Mouse (Mus musculus) cerebellum, adult 9-11 months (tissue): ENCODE measurements around the gene Zfp846.
A peak's percentile ranks its signal among the peaks of the same experiment; 100 is the strongest.
"Not testable (repeated sequence)": the region's sequence is repeated elsewhere in the genome, so short reads cannot be mapped to it uniquely, and the experiment has no call there.

Experiments
- DNase-seq: peaks from one replicate; pipeline ENCODE4 v3.0.0; 2022

Zfp846 gene

DNA sequence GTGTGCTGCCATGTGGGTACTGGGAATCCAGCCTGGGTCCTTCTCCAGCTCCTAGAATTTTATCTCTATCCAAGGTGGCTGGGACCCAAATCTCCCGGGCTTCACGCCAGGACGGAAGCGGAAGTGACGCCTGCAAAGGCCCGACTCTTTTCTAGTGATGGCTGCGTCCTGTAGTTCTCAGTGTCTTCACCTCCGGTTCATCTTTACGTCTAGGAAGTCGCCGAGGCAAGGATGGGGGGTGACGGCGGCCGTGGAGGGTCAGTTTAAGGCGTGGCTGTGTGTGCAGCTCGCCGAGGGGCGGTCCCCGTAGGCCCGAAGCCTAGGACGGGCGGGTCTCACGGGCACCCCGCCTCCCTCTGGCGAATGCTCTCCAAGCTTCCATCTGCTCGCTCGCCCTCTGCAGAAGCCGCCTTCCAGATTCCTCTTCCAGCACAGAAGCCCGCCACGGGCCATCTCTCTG lies at the start of gene Zfp846:
TSS of gene Zfp846 (plus strand) at position 117 of the 460 bp plus-strand sequence.
- DNase-seq, result peak; percentile 100

- DNase-seq, result peak; percentile 35
These were observed 46.7 kb upstream of the Zfp846 start for GRCm38 (mm10) chr9:20534326-20534926.

GRCm38 (mm10) chr9:20536598-20536997 lies 44.5 kb upstream of the Zfp846 start:
- no peak for DNase-seq

GRCm38 (mm10) chr9:20543496-20543895 lies 37.6 kb upstream of the Zfp846 start:
- DNase-seq, result no peak

DNA sequence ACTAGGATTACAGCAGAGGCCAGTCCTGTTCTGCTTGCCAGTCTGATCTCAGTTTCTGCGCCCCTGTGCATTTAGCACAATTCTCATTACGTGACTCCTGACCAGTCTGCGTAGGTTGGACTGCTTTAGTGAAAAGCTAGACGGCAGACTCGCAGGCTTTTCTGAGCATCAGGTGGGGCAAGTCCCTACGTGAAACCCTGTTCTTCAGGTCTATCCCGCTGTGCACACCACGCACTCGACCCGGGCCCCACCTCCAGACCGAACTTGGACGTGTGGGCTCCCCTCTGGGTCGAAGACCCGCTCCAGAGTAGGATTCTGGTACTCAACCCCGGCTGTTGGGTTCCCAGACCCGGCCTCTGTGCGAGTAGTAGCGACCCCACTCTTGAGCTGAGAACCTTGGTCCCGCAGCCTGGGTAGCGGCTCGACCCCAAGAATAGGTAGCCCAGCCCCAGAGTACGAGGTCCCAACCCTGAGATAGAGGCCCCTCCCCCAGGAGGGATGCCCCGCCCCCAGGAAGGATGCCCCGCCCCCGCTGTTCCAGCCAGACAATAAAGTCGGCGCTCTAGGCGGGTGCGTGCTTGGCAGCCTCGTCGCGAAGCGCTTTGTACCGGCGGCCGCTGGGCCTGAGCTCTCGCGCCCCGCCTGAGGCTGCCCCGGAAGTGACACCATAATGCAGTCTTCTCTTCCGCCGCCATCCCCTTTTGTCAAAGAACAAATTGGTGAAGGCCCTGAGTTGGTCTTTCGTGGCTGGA lies 36.8 kb upstream of the Zfp846 start:
- peak; percentile 86 for DNase-seq

DNA sequence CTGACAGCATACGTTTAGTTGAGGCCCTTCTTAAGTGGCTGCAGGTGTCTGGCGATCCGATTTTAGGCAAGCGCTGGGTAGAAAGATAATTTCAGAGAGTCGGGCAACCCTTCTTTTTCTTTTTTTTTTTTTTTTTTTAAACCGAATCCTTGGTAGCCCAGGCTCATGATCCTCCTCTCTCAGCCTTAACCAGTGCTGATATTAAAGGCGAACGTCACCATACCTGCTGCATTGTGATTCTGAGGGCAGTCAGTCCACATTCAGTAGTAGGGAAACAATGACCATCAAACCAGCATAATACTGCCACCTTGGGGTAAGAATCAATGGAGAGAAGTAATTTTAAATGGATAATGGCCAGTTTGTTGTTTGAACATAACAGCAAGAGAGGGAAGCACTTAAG lies 35.9 kb upstream of the Zfp846 start:
- DNase-seq, result peak; percentile 62

DNA sequence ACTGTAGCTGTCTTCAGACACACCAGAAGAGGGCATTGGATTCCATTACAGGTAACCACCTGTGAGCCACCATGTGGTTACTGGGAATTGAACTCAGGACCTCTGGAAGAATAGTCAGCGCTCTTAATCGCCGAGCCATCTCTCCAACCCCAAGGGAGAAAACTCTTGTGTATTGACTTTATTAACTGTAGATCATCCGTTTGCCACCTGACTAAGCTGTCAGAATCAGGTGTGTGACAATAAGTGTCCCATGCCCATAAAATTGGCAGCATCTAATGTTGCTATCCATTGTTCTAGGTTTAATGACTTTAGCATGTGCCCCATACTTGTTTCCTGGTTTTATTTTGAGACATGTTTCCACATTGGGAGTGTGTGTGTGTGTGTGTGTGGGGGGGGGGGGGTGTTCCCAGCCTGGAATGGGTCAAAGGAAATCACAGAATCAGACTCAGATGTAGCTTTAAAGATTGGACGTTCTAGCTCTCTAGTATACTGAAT lies 29.3 kb upstream of the Zfp846 start:
- no peak for DNase-seq

GRCm38 (mm10) chr9:20552698-20553097 lies 28.4 kb upstream of the Zfp846 start:
- no peak for DNase-seq

GRCm38 (mm10) chr9:20562177-20562576 lies 18.9 kb upstream of the Zfp846 start:
- no peak for DNase-seq

DNA sequence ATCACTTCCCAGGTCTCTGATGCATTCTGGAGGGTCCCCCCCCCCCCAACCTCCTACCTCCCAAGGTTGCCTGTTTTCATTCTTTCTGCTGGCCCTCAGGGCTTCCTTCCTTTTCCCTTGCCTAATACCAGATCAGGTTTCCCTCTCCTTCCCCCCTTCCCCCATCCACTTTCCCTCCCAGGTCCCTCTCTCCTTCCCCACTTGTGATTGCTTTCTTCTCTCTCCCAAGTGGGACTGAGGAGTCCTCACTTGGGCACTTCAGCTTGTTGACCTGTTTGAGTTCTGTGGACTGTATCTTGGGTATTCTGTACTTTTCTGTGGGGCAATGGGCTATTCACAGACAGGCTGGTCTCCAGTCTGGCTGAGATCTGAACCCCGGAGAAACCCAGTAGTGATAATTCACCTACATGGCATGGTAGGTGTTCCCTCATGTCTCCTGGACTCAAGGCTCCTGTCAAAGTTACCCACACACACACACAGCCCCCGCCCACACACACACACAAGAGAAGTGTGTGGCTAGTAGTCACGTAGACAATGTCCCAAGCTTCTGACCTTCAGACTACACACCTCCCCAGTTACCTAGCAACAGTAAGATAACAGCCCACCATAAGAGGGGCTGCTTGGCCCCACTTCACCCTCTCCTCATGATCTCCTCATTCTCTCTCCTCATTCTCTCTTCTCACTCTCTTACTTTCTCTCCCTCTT lies 15.6 kb upstream of the Zfp846 start:
- not testable (repeated sequence) for DNase-seq

DNA sequence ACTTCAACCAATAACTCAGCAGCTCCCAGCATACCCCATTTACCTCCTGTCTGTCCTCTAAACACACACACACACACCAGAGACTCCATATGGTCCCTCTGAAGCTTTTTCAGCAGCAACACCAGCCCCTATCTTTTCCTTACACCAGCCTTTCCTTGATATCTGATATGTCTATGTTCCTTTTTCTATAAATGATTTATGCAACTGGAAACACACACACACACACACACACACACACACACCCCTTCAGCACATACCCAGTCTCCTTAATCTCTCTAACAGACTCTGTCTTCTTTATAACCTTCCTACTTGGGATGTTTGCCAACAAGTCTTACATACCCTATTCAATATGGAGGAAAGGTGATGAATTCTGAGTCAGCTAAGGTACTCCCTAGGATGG lies 10.0 kb upstream of the Zfp846 start:
- no peak for DNase-seq

DNA sequence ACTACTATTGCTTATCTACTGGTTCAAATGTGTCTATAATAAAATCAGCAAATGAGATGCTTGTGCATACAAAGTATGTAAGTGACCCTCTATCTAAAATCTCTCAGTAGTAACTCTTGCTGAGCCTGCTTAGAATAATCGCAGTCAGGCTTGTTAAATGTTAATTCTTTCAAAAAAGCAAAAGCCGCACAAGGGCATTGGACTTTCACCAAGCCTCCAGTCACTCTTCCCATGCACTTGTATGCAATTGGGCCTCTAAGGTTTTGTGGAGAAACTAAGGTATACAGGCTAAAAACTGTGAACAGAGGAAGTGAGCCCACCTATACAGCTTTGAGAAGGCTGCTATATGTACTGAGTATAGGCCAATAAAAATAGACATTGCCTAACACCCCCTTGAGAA lies 4.5 kb upstream of the Zfp846 start:
- DNase-seq, result no peak

- no peak for DNase-seq
These were observed 20.2 kb downstream of the Zfp846 start for GRCm38 (mm10) chr9:20601270-20601669.

GRCm38 (mm10) chr9:20606269-20606668 lies 25.2 kb downstream of the Zfp846 start:
- no peak for DNase-seq

DNA sequence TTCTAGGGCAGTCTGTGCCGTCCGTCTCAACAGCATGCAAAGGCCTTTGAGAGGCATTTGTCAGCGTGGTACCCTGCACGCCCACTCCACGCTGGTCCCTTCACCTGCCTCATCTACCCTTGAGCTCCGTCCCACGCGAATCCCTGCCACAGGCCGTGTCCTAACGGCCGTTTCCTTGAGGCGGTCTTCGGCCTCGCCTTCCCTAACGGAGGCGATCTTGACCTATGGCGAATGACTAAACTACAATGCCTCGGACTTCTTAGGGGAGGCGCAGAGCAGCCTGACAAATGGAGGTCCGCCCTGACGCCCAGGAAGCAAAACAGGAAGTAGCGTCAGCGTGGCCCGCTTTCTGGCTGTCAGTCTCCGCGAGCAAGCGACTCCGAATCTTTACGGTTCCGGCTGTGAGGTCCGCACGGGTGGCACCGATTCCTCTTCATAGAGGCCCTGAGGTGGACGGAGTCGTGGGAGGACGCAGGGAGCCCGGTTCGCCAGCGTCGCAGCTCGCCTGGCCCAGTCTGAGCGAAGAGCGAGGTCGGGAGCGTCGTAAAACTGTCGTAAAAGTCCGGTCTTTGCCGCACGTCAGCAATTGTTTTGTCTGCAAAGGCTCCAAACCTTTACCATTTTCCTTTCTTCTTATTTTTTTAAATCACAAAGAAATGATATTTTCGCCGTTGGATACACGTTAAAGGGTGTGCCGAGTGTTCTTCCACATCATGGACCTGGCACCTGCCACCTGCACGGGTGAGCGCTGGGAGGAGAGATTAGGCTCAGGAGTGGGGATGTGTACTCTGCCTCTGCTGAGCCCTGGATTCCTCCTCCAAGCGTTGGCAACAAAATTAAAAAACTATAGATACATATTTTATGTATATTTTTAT lies 26.2 kb downstream of the Zfp846 start:
- peak; percentile 90 for DNase-seq

- DNase-seq, result no peak
These were observed 28.9 kb downstream of the Zfp846 start for GRCm38 (mm10) chr9:20609831-20610464.

GRCm38 (mm10) chr9:20611976-20612375 lies 30.9 kb downstream of the Zfp846 start:
- DNase-seq, result no peak

DNA sequence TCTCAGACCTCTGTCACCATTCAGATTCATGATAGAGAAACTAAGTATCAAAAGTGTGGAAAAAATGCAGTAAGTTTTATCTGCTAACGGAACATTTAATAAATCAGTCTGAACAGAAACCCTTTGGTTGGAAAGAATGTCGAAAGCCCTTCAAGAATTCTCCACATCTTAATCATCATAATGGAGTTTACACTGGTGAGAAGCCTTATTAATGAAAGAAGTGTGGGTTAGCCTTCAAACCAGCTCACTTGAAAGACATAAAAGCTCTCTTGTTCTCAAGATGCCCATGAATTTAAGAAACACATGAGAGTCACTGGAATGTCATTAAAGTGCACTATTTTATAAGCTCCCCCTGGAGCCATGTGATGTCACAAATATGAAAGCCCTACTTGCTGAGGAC lies 35.6 kb downstream of the Zfp846 start:
- DNase-seq, result no peak

DNA sequence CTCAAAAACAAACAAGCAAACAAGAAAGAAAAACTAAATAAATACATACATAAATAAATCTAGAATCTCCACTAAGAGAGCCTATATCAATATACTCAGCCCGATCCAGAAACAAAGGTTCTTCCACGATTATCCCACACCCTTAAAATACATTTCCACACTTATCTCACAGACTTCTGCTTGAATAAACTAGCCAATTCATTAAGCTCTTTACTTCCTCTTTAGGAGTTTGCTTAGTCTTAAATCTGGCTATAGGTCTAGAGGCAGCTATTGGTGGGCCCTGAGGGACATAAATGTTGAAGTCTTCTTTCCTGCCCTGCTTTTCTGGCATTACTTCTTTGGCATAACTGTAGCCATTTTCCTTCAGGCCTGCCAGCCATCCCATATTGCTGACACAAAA lies 50.2 kb downstream of the Zfp846 start:
- no peak for DNase-seq

GRCm38 (mm10) chr9:20635676-20636075 lies 54.6 kb downstream of the Zfp846 start:
- not testable (repeated sequence) for DNase-seq

DNA sequence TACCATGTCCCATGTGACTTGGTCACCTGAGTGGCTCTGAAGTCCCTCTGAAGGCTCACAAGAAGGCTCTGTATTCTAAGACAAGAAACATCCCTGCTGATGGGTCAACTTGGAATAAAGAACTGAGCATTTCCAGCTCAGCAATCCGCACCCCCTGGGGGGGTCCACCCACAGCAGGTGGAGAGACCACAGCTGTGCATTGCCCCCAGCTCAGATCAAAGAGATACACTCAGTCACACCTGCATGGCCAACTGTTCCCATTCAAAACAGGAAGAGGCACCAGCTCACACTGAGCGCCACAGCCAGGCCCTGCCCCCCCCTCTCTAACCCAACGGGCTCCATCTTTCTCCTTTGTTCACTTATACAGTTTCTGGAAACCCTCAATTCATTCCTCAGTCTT lies 55.2 kb downstream of the Zfp846 start:
- no peak for DNase-seq

- DNase-seq, result no peak
These were observed 55.7 kb downstream of the Zfp846 start for GRCm38 (mm10) chr9:20636790-20637189.
